ENCODE assay signal across 21 mouse cellular contexts in genomic region chr1:133213098-133213497, GRCm38 (mm10). TPM values are rescaled to one million over a fixed set of nuclear protein-coding genes. Genes with fewer than 3 reads are reported as not detected.
DNase-seq lines count a peak whose midpoint lies in the region; ATAC-seq and TF ChIP-seq lines count a peak whose summit lies in the region.
"Had no signal": no experiment of that assay in that cellular context is flagged by ENCODE, and none has a peak within 500 bp of the region (broad histone marks: within the 10 kb centered on the region; RNA-seq: fewer than 3 reads in every experiment).

No protein-coding gene starts in this region.

- peaks cover 2% of the 10 kb centered on the region; the same call in 1 of the 2 replicates for H3K36me3 ChIP-seq in forebrain, embryonic 10.5 days (replicated peaks)
- no peaks in the 10 kb centered on the region for H3K36me3 ChIP-seq in forebrain, embryonic 11.5 days (ENCODE audit: control insufficient read depth, insufficient read depth, low read length)
- no peaks in the 10 kb centered on the region for H3K36me3 ChIP-seq in kidney, postnatal 0 days (ENCODE audit: insufficient read depth, low read length)
- H3K36me3 ChIP-seq in kidney, embryonic 16.5 days (ENCODE audit: insufficient read depth, low read length): no peaks in the 10 kb centered on the region
- no peaks in the 10 kb centered on the region for H3K36me3 ChIP-seq in intestine, embryonic 15.5 days
- peaks cover 8% of the 10 kb centered on the region; the same call in 1 of the 2 replicates for H3K36me3 ChIP-seq in small intestine, adult 2 months (ENCODE audit: control insufficient read depth, insufficient read depth, low read length)
- H3K36me3 ChIP-seq: forebrain, embryonic 15.5 days; heart, embryonic 12.5 days; hindbrain, embryonic 15.5 days; midbrain, embryonic 12.5 days had no signal

- ATAC-seq in forebrain, embryonic 11.5 days (replicated peaks; ENCODE audit: low FRiP score): no peak
- ATAC-seq in kidney, postnatal 0 days (replicated peaks; ENCODE audit: low FRiP score, low read depth): no peak
- no peak for ATAC-seq in kidney, embryonic 16.5 days (ENCODE audit: low FRiP score, low TSS enrichment)
- ATAC-seq in intestine, embryonic 15.5 days: no peak; the same call in 1 of the 2 replicates
- ATAC-seq: forebrain, embryonic 15.5 days; lung, postnatal 0 days had no signal

- H3K4me2 ChIP-seq in forebrain, embryonic 11.5 days (ENCODE audit: low read depth, low read length, severe bottlenecking): no peak overlapping the region
- H3K4me2 ChIP-seq in kidney, postnatal 0 days (ENCODE audit: low read length): no peak overlapping the region
- H3K4me2 ChIP-seq in kidney, embryonic 16.5 days (replicated peaks; ENCODE audit: low read depth, low read length): no peak overlapping the region
- H3K4me2 ChIP-seq in intestine, embryonic 15.5 days (replicated peaks): 0 out of 2 replicates have a peak overlapping the region, but pooled peaks have one; percentile 7
- H3K4me2 ChIP-seq: forebrain, embryonic 15.5 days; heart, embryonic 12.5 days; hindbrain, embryonic 15.5 days; midbrain, embryonic 12.5 days had no signal

- 70% methylated on average over 7 of the region's 7 CpGs for WGBS in forebrain, embryonic 10.5 days
- 75% methylated on average over 7 of the region's 7 CpGs for WGBS in forebrain, embryonic 11.5 days
- 62% methylated on average over 7 of the region's 7 CpGs for WGBS in kidney, postnatal 0 days
- WGBS in kidney, embryonic 16.5 days: 59% methylated on average over 7 of the region's 7 CpGs
- 50% methylated on average over 7 of the region's 7 CpGs for WGBS in intestine, embryonic 15.5 days
- WGBS in small intestine, adult 2 months: 52% methylated on average over 7 of the region's 7 CpGs

- no peaks in the 10 kb centered on the region for H3K9me3 ChIP-seq in forebrain, embryonic 10.5 days
- no peaks in the 10 kb centered on the region for H3K9me3 ChIP-seq in forebrain, embryonic 11.5 days (ENCODE audit: control insufficient read depth, low read length)
- no peaks in the 10 kb centered on the region for H3K9me3 ChIP-seq in kidney, postnatal 0 days (replicated peaks; ENCODE audit: low read length)
- no peaks in the 10 kb centered on the region for H3K9me3 ChIP-seq in kidney, embryonic 16.5 days (ENCODE audit: low read length)
- H3K9me3 ChIP-seq in intestine, embryonic 15.5 days: no peaks in the 10 kb centered on the region
- H3K9me3 ChIP-seq: forebrain, embryonic 15.5 days; heart, embryonic 12.5 days; hindbrain, embryonic 15.5 days; midbrain, embryonic 12.5 days had no signal

- peaks cover 90% of the 10 kb centered on the region for H3K4me1 ChIP-seq in forebrain, embryonic 10.5 days
- peaks cover 24% of the 10 kb centered on the region for H3K4me1 ChIP-seq in forebrain, embryonic 11.5 days (replicated peaks; ENCODE audit: control insufficient read depth, insufficient read depth, low read length)
- peaks cover 4% of the 10 kb centered on the region for H3K4me1 ChIP-seq in kidney, postnatal 0 days (replicated peaks; ENCODE audit: insufficient read depth, low read length)
- peaks cover 17% of the 10 kb centered on the region; the same call in 1 of the 2 replicates for H3K4me1 ChIP-seq in kidney, embryonic 16.5 days (ENCODE audit: insufficient read depth, low read length)
- peaks cover 41% of the 10 kb centered on the region for H3K4me1 ChIP-seq in intestine, embryonic 15.5 days (replicated peaks)
- H3K4me1 ChIP-seq in small intestine, adult 2 months (ENCODE audit: control insufficient read depth, insufficient read depth, insufficient read length, low read length): peaks cover 55% of the 10 kb centered on the region

- peak overlapping the region; percentile 65 for H3K27ac ChIP-seq in forebrain, embryonic 10.5 days
- no peak overlapping the region for H3K27ac ChIP-seq in forebrain, embryonic 11.5 days (ENCODE audit: low read depth, low read length)
- 0 out of 2 replicates have a peak overlapping the region, but pooled peaks have one; percentile 10 for H3K27ac ChIP-seq in kidney, postnatal 0 days
- no peak overlapping the region for H3K27ac ChIP-seq in kidney, embryonic 16.5 days (ENCODE audit: low read length)
- H3K27ac ChIP-seq in intestine, embryonic 15.5 days: no peak overlapping the region
- peak overlapping the region; percentile 54 for H3K27ac ChIP-seq in small intestine, adult 2 months (ENCODE audit: insufficient read depth, low read depth, low read length)
- H3K27ac ChIP-seq: forebrain, embryonic 15.5 days; hindbrain, embryonic 15.5 days had no signal

- peaks cover 36% of the 10 kb centered on the region for H3K27me3 ChIP-seq in forebrain, embryonic 10.5 days (ENCODE audit: poor library complexity, severe bottlenecking)
- H3K27me3 ChIP-seq in forebrain, embryonic 11.5 days (ENCODE audit: control insufficient read depth, insufficient read depth, low read length): no peaks in the 10 kb centered on the region; the same call in 1 of the 2 replicates
- no peaks in the 10 kb centered on the region for H3K27me3 ChIP-seq in kidney, postnatal 0 days (ENCODE audit: insufficient read depth, low read length)
- no peaks in the 10 kb centered on the region for H3K27me3 ChIP-seq in kidney, embryonic 16.5 days (ENCODE audit: insufficient read depth, low read length)
- no peaks in the 10 kb centered on the region for H3K27me3 ChIP-seq in intestine, embryonic 15.5 days (replicated peaks)
- no peaks in the 10 kb centered on the region for H3K27me3 ChIP-seq in small intestine, adult 2 months (ENCODE audit: control insufficient read depth, insufficient read depth, low read length)
- H3K27me3 ChIP-seq: forebrain, embryonic 15.5 days; heart, embryonic 12.5 days; hindbrain, embryonic 15.5 days; midbrain, embryonic 12.5 days had no signal

- no peak for TF ChIP-seq CTCF in kidney, postnatal 0 days (IDR thresholded peaks at IDR 0.05; ENCODE audit: low read depth)
- TF ChIP-seq CTCF in small intestine, adult 2 months (IDR thresholded peaks at IDR 0.05; ENCODE audit: extremely low read depth, insufficient read length, insufficient replicate concordance, low read depth, low read length): no peak

- TF ChIP-seq POLR2A in small intestine, adult 2 months (IDR thresholded peaks at IDR 0.05; ENCODE audit: low read depth, low read length): no peak

- DNase-seq in forebrain, embryonic 10.5 days (ENCODE audit: extremely low spot score, low spot score): no peak
- DNase-seq in forebrain, embryonic 11.5 days (ENCODE audit: low spot score): no peak
- DNase-seq in kidney, postnatal 0 days (ENCODE audit: low spot score): no peak
- DNase-seq in cerebellum, adult 11-12 months: no peak
- DNase-seq in spleen, postnatal 4 days (ENCODE audit: low spot score in 2 of 2): no peak
- DNase-seq: adrenal gland, adult 2 months; cerebellum, adult 8-10 months; heart, postnatal 14 days; layer of hippocampus, adult 9-11 months; liver; spleen, adult 18-20 months; thymus, postnatal 36 days had no signal

- no peak overlapping the region for H3K9ac ChIP-seq in forebrain, embryonic 11.5 days (ENCODE audit: low read length)
- no peak overlapping the region for H3K9ac ChIP-seq in kidney, postnatal 0 days (ENCODE audit: low read depth, low read length)
- H3K9ac ChIP-seq in kidney, embryonic 16.5 days (replicated peaks; ENCODE audit: low read length): no peak overlapping the region
- no peak overlapping the region for H3K9ac ChIP-seq in intestine, embryonic 15.5 days
- H3K9ac ChIP-seq: forebrain, embryonic 15.5 days; heart, embryonic 12.5 days; hindbrain, embryonic 15.5 days; midbrain, embryonic 12.5 days had no signal

- H3K4me3 ChIP-seq in forebrain, embryonic 10.5 days: no peak overlapping the region
- H3K4me3 ChIP-seq in forebrain, embryonic 11.5 days (ENCODE audit: low read depth, low read length): no peak overlapping the region
- H3K4me3 ChIP-seq in kidney, postnatal 0 days (replicated peaks; ENCODE audit: low read depth, low read length): no peak overlapping the region
- H3K4me3 ChIP-seq in kidney, embryonic 16.5 days (ENCODE audit: low read length): no peak overlapping the region
- no peak overlapping the region for H3K4me3 ChIP-seq in intestine, embryonic 15.5 days (replicated peaks)
- no peak overlapping the region for H3K4me3 ChIP-seq in small intestine, adult 2 months (ENCODE audit: low read depth, low read length)
- H3K4me3 ChIP-seq: forebrain, embryonic 15.5 days; heart, embryonic 12.5 days; hindbrain, embryonic 15.5 days; midbrain, embryonic 12.5 days; myocyte had no signal

RNA-seq across cellular contexts. Expression of gene Plekha6, which starts 49.1 kb away (rescaled TPM):
- polyA plus RNA-seq in forebrain, embryonic 10.5 days (2016; fragmentation: Nextera tagmentation; extraction: Ambion mirVana): 9.0 and 9.9 TPM in 2 replicates
- polyA plus RNA-seq in forebrain, embryonic 11.5 days (2014; fragmentation: Nextera tagmentation; extraction: Ambion mirVana): 16.2 and 18.8 TPM in 2 replicates
- 8.1 and 8.8 TPM in 2 replicates for polyA plus RNA-seq in kidney, postnatal 0 days (2015; fragmentation: Nextera tagmentation; extraction: Ambion mirVana)
- 8.5 and 9.7 TPM in 2 replicates for polyA plus RNA-seq in kidney, embryonic 16.5 days (2015; fragmentation: Nextera tagmentation; extraction: Ambion mirVana)
- polyA plus RNA-seq in intestine, embryonic 15.5 days (2015; fragmentation: Nextera tagmentation; extraction: Ambion mirVana): 13.7 and 15.3 TPM in 2 replicates
- polyA plus RNA-seq in small intestine, adult 2 months (2012; rRNA removed): 37.1 and 104 TPM in 2 replicates

Comparison
In these comparisons a context has a peak if more than half of its experiments do, and no peak if none do; other contexts are left out.
1. H3K27ac ChIP-seq: peak in forebrain, embryonic 10.5 days (single experiment), kidney, postnatal 0 days (single experiment) and small intestine, adult 2 months (single experiment); none in forebrain, embryonic 11.5 days (single experiment), kidney, embryonic 16.5 days (single experiment) and intestine, embryonic 15.5 days (single experiment).